Mouse (Mus musculus) forebrain, postnatal 0 days (tissue): ENCODE measurements at regions not wholly inside any gene's neighbourhood (a gene's known extent, or its start where the extent isn't known, plus 50 kb on each side); places are given as distances from the start of the nearest gene placed in this dataset.

Experiments
- ATAC-seq: fragments of 200-750 bp; cut with Nextera tagmentation; 2 replicates; pipeline ENCODE4 v1.8.0; 2017; ENCODE audit warnings: mild to moderate bottlenecking, moderate library complexity
- DNase-seq: peaks from one replicate; pipeline ENCODE4 v3.0.0-alpha.2; 2015
- H3K27ac ChIP-seq: fragments of 300-500 bp; sonication (generic); 2 replicates; pipeline ENCODE4 v1.5.1; 2014; ENCODE audit warnings: low read depth, mild to moderate bottlenecking, antibody characterized with exemption, low read length, moderate library complexity, mixed read lengths
- H3K27me3 ChIP-seq: fragments of 300-500 bp; sonication (generic); 2 replicates; pipeline ENCODE4 v1.6.1; 2014; ENCODE audit warnings: mild to moderate bottlenecking, low read length, mixed read lengths; ENCODE audit not compliant: insufficient read depth
- H3K36me3 ChIP-seq: fragments of 300-500 bp; sonication (generic); 2 replicates; pipeline ENCODE4 v1.6.1; 2014; ENCODE audit warnings: mild to moderate bottlenecking, moderate library complexity; ENCODE audit not compliant: insufficient read depth
- H3K4me1 ChIP-seq: fragments of 300-500 bp; sonication (generic); 2 replicates; pipeline ENCODE4 v1.6.1; 2014; ENCODE audit warnings: antibody characterized with exemption; ENCODE audit not compliant: insufficient read depth
- H3K4me2 ChIP-seq: fragments of 300-500 bp; sonication (generic); 2 replicates; pipeline ENCODE4 v1.6.1; 2014; ENCODE audit warnings: low read depth, mild to moderate bottlenecking, moderate library complexity
- H3K4me3 ChIP-seq: fragments of 300-500 bp; sonication (generic); 2 replicates; pipeline ENCODE4 v1.5.1; 2014; ENCODE audit warnings: low read depth, low read length, mixed read lengths
- H3K9ac ChIP-seq: fragments of 300-500 bp; sonication (generic); 2 replicates; pipeline ENCODE4 v1.6.1; 2014; ENCODE audit warnings: mild to moderate bottlenecking
- H3K9me3 ChIP-seq: fragments of 300-500 bp; sonication (generic); 2 replicates; pipeline ENCODE4 v1.6.1; 2016; ENCODE audit warnings: low read length
- CTCF ChIP-seq: sonication (generic); IDR thresholded peaks from 2 replicates; pipeline ENCODE4 v1.5.1; 2016; ENCODE audit warnings: antibody characterized with exemption, control low read depth, low read depth
- WGBS: fragments of 180-500 bp; shearing (Covaris S2); extraction: QIAGEN DNeasy Blood & Tissue Kit; methylation state at CpG from one replicate; pipeline ENCODE4 v1.1.7; 2014; 5-methylcytosine and 5-hydroxymethylcytosine counted together

GRCm38 (mm10) chr4:54624024-54624873, 320.6 kb upstream of the Zfp462 start:
- Histone ChIP-seq H3K9me3 (no peaks in the 10 kb centered on the region), H3K9ac (no peak overlapping the region), H3K27me3 (no peaks in the 10 kb centered on the region), H3K4me2 (peak overlapping the region; percentile 16), H3K36me3 (no peaks in the 10 kb centered on the region), H3K4me1 (no peaks in the 10 kb centered on the region), H3K4me3 (no peak overlapping the region), H3K27ac (no peak overlapping the region)
- DNase-seq, result peak; percentile 19
- peak; percentile 58; the same call in 1 of the 2 replicates for ATAC-seq
- TF ChIP-seq CTCF, result no peak
- WGBS, result 26% methylated on average over 20 of the region's 20 CpGs

DNA sequence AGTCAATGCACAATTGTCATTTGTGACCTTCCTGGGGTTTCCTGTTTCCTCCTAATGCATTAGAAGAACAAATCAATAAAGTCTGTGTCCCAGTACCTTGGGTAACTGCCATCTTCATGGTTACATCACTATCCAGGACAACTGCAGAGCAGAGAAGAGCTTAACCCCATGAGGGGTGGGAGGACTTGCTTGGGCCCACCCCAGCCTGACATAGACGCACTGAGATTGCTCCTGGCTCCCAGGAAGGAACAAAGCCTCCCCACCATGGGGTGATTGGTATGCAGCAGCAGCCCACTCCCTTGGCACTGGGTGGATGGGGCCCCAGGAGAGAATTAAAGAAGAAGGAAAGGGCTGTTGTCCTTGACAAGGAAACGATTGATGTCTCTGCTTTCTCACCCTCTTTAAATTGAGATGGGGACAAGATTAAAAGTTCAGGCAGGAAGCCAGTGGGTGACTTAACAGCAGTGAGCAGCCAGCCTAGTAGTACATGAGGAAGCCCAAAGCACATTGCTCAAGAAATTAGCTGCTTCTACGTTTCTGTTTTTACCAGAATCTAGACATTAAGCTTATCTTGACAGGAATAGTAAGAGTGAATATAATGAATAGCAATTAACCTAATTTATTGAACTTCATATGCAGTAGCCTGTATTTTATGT, 307.7 kb upstream of the Zfp462 start:
- Histone ChIP-seq H3K4me1 (no peaks in the 10 kb centered on the region), H3K27me3 (no peaks in the 10 kb centered on the region), H3K36me3 (no peaks in the 10 kb centered on the region), H3K27ac (no peak overlapping the region), H3K4me2 (no peak overlapping the region), H3K9ac (no peak overlapping the region), H3K9me3 (no peaks in the 10 kb centered on the region), H3K4me3 (no peak overlapping the region)
- WGBS, result 16% methylated on average over 3 of the region's 3 CpGs
- ATAC-seq, result peak; percentile 91
- peak; percentile 23 for DNase-seq
- TF ChIP-seq CTCF, result no peak

DNA sequence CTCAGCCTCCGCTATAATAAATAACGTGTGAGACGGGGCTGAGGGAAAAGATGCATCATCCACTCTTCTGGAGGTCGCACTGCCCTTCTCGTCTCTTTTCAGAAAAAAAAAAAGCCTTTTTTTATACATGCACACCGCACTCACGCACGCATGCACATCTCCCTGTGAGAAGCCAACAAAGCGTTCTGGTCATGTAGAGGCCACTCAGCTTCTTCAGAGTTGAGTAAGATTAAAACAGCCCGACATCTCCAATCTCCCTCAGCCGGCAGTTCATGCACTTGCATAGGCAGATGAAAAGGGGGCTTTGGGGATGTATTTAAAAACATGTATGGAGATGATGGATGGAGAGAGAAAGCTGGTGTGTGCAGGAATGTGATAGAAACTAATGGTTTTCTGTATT, 298.8 kb upstream of the Zfp462 start:
- TF ChIP-seq CTCF, result no peak
- 75% methylated on average over 11 of the region's 11 CpGs for WGBS
- Histone ChIP-seq H3K27ac (peak overlapping the region; percentile 21; the same call in 1 of the 2 replicates), H3K9me3 (no peaks in the 10 kb centered on the region), H3K9ac (no peak overlapping the region), H3K4me2 (no peak overlapping the region), H3K4me3 (no peak overlapping the region), H3K4me1 (no peaks in the 10 kb centered on the region), H3K27me3 (no peaks in the 10 kb centered on the region), H3K36me3 (no peaks in the 10 kb centered on the region)
- ATAC-seq (peak; percentile 19), DNase-seq (no peak)

- H3K27ac ChIP-seq, result peak overlapping the region; percentile 37
Measured at GRCm38 (mm10) chr4:54646459-54646858, 298.4 kb upstream of the Zfp462 start.

GRCm38 (mm10) chr4:54648254-54648653, 296.6 kb upstream of the Zfp462 start:
- DNase-seq (no peak), ATAC-seq (no peak)
- Histone ChIP-seq H3K27ac (no peak overlapping the region), H3K4me3 (no peak overlapping the region), H3K27me3 (no peaks in the 10 kb centered on the region), H3K9me3 (no peaks in the 10 kb centered on the region), H3K9ac (no peak overlapping the region), H3K36me3 (no peaks in the 10 kb centered on the region), H3K4me2 (no peak overlapping the region), H3K4me1 (peaks cover 11% of the 10 kb centered on the region)
- WGBS, result 73% methylated on average over 4 of the region's 4 CpGs
- no peak for TF ChIP-seq CTCF

More at GRCm38 (mm10) chr4:54646459-54646858, 298.4 kb upstream of the Zfp462 start:
- H3K9me3 ChIP-seq, result no peaks in the 10 kb centered on the region
- TF ChIP-seq CTCF, result no peak
- H3K36me3 ChIP-seq, result no peaks in the 10 kb centered on the region
- no peak overlapping the region for H3K9ac ChIP-seq
- WGBS, result 12% methylated on average over 8 of the region's 8 CpGs
- H3K4me2 ChIP-seq, result no peak overlapping the region
- ATAC-seq (peak; percentile 86), DNase-seq (peak; percentile 63)
- no peaks in the 10 kb centered on the region for H3K4me1 ChIP-seq
- no peak overlapping the region for H3K4me3 ChIP-seq
- no peaks in the 10 kb centered on the region for H3K27me3 ChIP-seq

DNA sequence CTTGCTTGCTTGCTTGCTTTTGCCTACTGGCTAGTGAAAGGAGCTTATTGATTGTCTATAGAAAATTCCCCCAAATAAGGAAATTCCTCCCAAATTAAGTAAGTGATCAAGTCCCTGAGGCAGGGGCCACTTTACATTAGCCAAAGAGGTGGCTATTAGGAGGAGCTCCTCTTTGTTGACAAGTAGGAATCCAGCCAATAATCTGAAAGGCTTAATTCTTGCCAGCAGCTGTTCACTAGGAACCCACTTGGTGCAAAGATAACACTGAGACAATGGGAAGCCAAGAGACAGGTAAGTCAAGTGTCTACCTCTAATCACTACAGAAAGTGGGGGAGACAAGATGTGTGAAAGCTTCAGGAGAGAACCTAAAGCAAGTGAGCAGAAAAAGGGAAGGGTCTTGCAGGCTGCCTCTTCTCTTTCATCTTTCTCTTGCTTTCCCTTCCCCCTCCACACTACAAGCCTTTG, 293.2 kb upstream of the Zfp462 start:
- no peak for TF ChIP-seq CTCF
- H3K4me2 ChIP-seq, result no peak overlapping the region
- ATAC-seq, result no peak

More for the DNA sequence above, 293.2 kb upstream of the Zfp462 start:
- Histone ChIP-seq H3K36me3 (no peaks in the 10 kb centered on the region), H3K4me1 (peaks cover 13% of the 10 kb centered on the region), H3K27ac (0 out of 2 replicates have a peak overlapping the region, but pooled peaks have one; percentile 57), H3K27me3 (no peaks in the 10 kb centered on the region), H3K4me3 (no peak overlapping the region), H3K9me3 (no peaks in the 10 kb centered on the region), H3K9ac (no peak overlapping the region)
- DNase-seq, result peak; percentile 18
